Mouse (Mus musculus): Measurements from ENCODE around the gene Tmem129. TPM values are rescaled to one million over a fixed set of nuclear protein-coding genes. Genes with fewer than 3 reads are reported as not detected.

Gene Tmem129
- total RNA-seq (2023; ENCODE audit: inconsistent age): 10.1 to 10.9 TPM (median 10.8 TPM) in 4 replicates

GRCm38 (mm10) chr5:33657787-33658663 lies at the start of gene Tmem129, which contains the start of gene Tacc3:
Gene Tmem129 (minus strand): TSS chr5:33658416.
Gene Tacc3 (plus strand): TSS chr5:33658128.

GRCm38 (mm10) chr5:33651921-33652782 lies 6.1 kb downstream of the Tmem129 start, which contains the start of gene Slbp:
Gene Slbp (minus strand): TSS chr5:33652574.

GRCm38 (mm10) chr5:33629301-33629987 lies 28.8 kb downstream of the Tmem129 start, which contains the start of the genes Fam53a and Gm9903:
Gene Fam53a (minus strand): TSS chr5:33629635.
Gene Gm9903 (plus strand): TSS chr5:33629925.

Other genes with a start within 250 kb of the Tmem129 start
- not detected in 4 replicates for gene Nkx1-1, start 224.4 kb downstream of the Tmem129 start, total RNA-seq (2023; ENCODE audit: inconsistent age)
- gene Fam53a, start 28.8 kb downstream of the Tmem129 start, total RNA-seq (2023; ENCODE audit: inconsistent age): 29.1 to 34.4 TPM (median 31.2 TPM) in 4 replicates
- 0.87 to 1.6 TPM (median 1.1 TPM) in 4 replicates for gene Gm9903, start 28.5 kb downstream of the Tmem129 start, total RNA-seq (2023; ENCODE audit: inconsistent age)
- gene Slbp, start 5.8 kb downstream of the Tmem129 start, total RNA-seq (2023; ENCODE audit: inconsistent age): 88.1 to 101 TPM (median 97.8 TPM) in 4 replicates
- 15.1 to 18.2 TPM (median 16.0 TPM) in 4 replicates for gene Tacc3, start 288 bp downstream of the Tmem129 start, total RNA-seq (2023; ENCODE audit: inconsistent age)
- gene Fgfr3, start 63.3 kb upstream of the Tmem129 start, total RNA-seq (2023; ENCODE audit: inconsistent age): 0.74 TPM in 1 of 4 replicates, not detected in the others
- gene Letm1, start 124.4 kb upstream of the Tmem129 start, total RNA-seq (2023; ENCODE audit: inconsistent age): 69.9 to 78.2 TPM (median 75.2 TPM) in 4 replicates
- 35.1 to 40.4 TPM (median 37.3 TPM) in 4 replicates for gene Nsd2, start 162.3 kb upstream of the Tmem129 start, total RNA-seq (2023; ENCODE audit: inconsistent age)

All from B cell, adult (primary cell).